Mouse (Mus musculus): ENCODE results near the gene Mmab. TPM values are rescaled to one million over a fixed set of nuclear protein-coding genes. Genes with fewer than 3 reads are reported as not detected.

Gene Mmab
- polyA plus RNA-seq, 1 experiment from 2014 or later: 25.4 TPM

- no peak for ATAC-seq (replicated peaks; ENCODE audit: insufficient number of reproducible peaks, low FRiP score, low TSS enrichment)
- H3K27me3 ChIP-seq (ENCODE audit: control insufficient read depth, insufficient read depth, low read length): no peaks in the 10 kb centered on the region
- WGBS (ENCODE audit: insufficient replicate concordance): 79% methylated on average over 9 of the region's 9 CpGs
- H3K9me3 ChIP-seq (replicated peaks; ENCODE audit: control insufficient read depth, low read length): no peaks in the 10 kb centered on the region
- no peak overlapping the region for H3K4me2 ChIP-seq
- H3K4me1 ChIP-seq (ENCODE audit: control insufficient read depth, insufficient read depth, low read length): peaks cover 13% of the 10 kb centered on the region
- no peak overlapping the region for H3K4me3 ChIP-seq (ENCODE audit: low read depth, low read length)
- H3K36me3 ChIP-seq (ENCODE audit: control insufficient read depth, insufficient read depth, low read length): peaks cover 2% of the 10 kb centered on the region; the same call in 1 of the 2 replicates
- no peak overlapping the region for H3K27ac ChIP-seq (ENCODE audit: low read depth, low read length)
- H3K9ac ChIP-seq (ENCODE audit: low read depth, low read length): no peak overlapping the region
Observed at GRCm38 (mm10) chr5:114456287-114456686, 12.4 kb upstream of the Mmab start.

GRCm38 (mm10) chr5:114449011-114449410 lies 5.2 kb upstream of the Mmab start:
- ATAC-seq (replicated peaks; ENCODE audit: insufficient number of reproducible peaks, low FRiP score, low TSS enrichment): no peak
- Histone ChIP-seq H3K36me3 (ENCODE audit: control insufficient read depth, insufficient read depth, low read length) (peaks cover 2% of the 10 kb centered on the region; the same call in 1 of the 2 replicates), H3K4me1 (ENCODE audit: control insufficient read depth, insufficient read depth, low read length) (peaks cover 6% of the 10 kb centered on the region; the same call in 1 of the 2 replicates), H3K4me3 (ENCODE audit: low read depth, low read length) (no peak overlapping the region), H3K27me3 (ENCODE audit: control insufficient read depth, insufficient read depth, low read length) (no peaks in the 10 kb centered on the region), H3K9ac (ENCODE audit: low read depth, low read length) (no peak overlapping the region), H3K4me2 (no peak overlapping the region), H3K27ac (ENCODE audit: low read depth, low read length) (no peak overlapping the region), H3K9me3 (replicated peaks; ENCODE audit: control insufficient read depth, low read length) (no peaks in the 10 kb centered on the region)
- 77% methylated on average over 4 of the region's 4 CpGs for WGBS (ENCODE audit: insufficient replicate concordance)

GRCm38 (mm10) chr5:114444368-114444692 lies 470 bp upstream of the Mmab start:
- WGBS (ENCODE audit: insufficient replicate concordance): 0% methylated on average over 21 of the region's 21 CpGs
- Histone ChIP-seq H3K27me3 (ENCODE audit: control insufficient read depth, insufficient read depth, low read length) (no peaks in the 10 kb centered on the region), H3K9ac (ENCODE audit: low read depth, low read length) (peak overlapping the region; percentile 79), H3K27ac (ENCODE audit: low read depth, low read length) (0 out of 2 replicates have a peak overlapping the region, but pooled peaks have one; percentile 41), H3K9me3 (replicated peaks; ENCODE audit: control insufficient read depth, low read length) (no peaks in the 10 kb centered on the region), H3K4me3 (ENCODE audit: low read depth, low read length) (peak overlapping the region; percentile 84), H3K4me1 (ENCODE audit: control insufficient read depth, insufficient read depth, low read length) (peaks cover 6% of the 10 kb centered on the region; the same call in 1 of the 2 replicates), H3K36me3 (ENCODE audit: control insufficient read depth, insufficient read depth, low read length) (no peaks in the 10 kb centered on the region), H3K4me2 (peak overlapping the region; percentile 85)
- no peak for ATAC-seq (replicated peaks; ENCODE audit: insufficient number of reproducible peaks, low FRiP score, low TSS enrichment)

GRCm38 (mm10) chr5:114435588-114435987 lies 8.3 kb downstream of the Mmab start:
- H3K4me3 ChIP-seq (ENCODE audit: low read depth, low read length): no peak overlapping the region
- H3K27me3 ChIP-seq (ENCODE audit: control insufficient read depth, insufficient read depth, low read length): no peaks in the 10 kb centered on the region
- WGBS (ENCODE audit: insufficient replicate concordance): 89% methylated on average over 14 of the region's 14 CpGs
- no peaks in the 10 kb centered on the region for H3K9me3 ChIP-seq (replicated peaks; ENCODE audit: control insufficient read depth, low read length)
- no peak for ATAC-seq (replicated peaks; ENCODE audit: insufficient number of reproducible peaks, low FRiP score, low TSS enrichment)
- no peak overlapping the region for H3K4me2 ChIP-seq
- no peak overlapping the region for H3K27ac ChIP-seq (ENCODE audit: low read depth, low read length)
- no peak overlapping the region for H3K9ac ChIP-seq (ENCODE audit: low read depth, low read length)
- no peaks in the 10 kb centered on the region for H3K4me1 ChIP-seq (ENCODE audit: control insufficient read depth, insufficient read depth, low read length)
- H3K36me3 ChIP-seq (ENCODE audit: control insufficient read depth, insufficient read depth, low read length): peaks cover 7% of the 10 kb centered on the region

GRCm38 (mm10) chr5:114434359-114434758 lies 9.5 kb downstream of the Mmab start:
- peaks cover 7% of the 10 kb centered on the region for H3K36me3 ChIP-seq (ENCODE audit: control insufficient read depth, insufficient read depth, low read length)
- ATAC-seq (replicated peaks; ENCODE audit: insufficient number of reproducible peaks, low FRiP score, low TSS enrichment): no peak
- no peak overlapping the region for H3K4me2 ChIP-seq
- no peak overlapping the region for H3K27ac ChIP-seq (ENCODE audit: low read depth, low read length)
- no peak overlapping the region for H3K4me3 ChIP-seq (ENCODE audit: low read depth, low read length)
- H3K9ac ChIP-seq (ENCODE audit: low read depth, low read length): no peak overlapping the region
- no peaks in the 10 kb centered on the region for H3K9me3 ChIP-seq (replicated peaks; ENCODE audit: control insufficient read depth, low read length)
- 85% methylated on average over 8 of the region's 8 CpGs for WGBS (ENCODE audit: insufficient replicate concordance)
- H3K4me1 ChIP-seq (ENCODE audit: control insufficient read depth, insufficient read depth, low read length): no peaks in the 10 kb centered on the region
- H3K27me3 ChIP-seq (ENCODE audit: control insufficient read depth, insufficient read depth, low read length): no peaks in the 10 kb centered on the region

- Histone ChIP-seq H3K27me3 (ENCODE audit: control insufficient read depth, insufficient read depth, low read length) (no peaks in the 10 kb centered on the region), H3K27ac (ENCODE audit: low read depth, low read length) (no peak overlapping the region), H3K4me3 (ENCODE audit: low read depth, low read length) (no peak overlapping the region), H3K9me3 (replicated peaks; ENCODE audit: control insufficient read depth, low read length) (no peaks in the 10 kb centered on the region), H3K9ac (ENCODE audit: low read depth, low read length) (no peak overlapping the region), H3K4me2 (no peak overlapping the region), H3K36me3 (ENCODE audit: control insufficient read depth, insufficient read depth, low read length) (no peaks in the 10 kb centered on the region), H3K4me1 (ENCODE audit: control insufficient read depth, insufficient read depth, low read length) (no peaks in the 10 kb centered on the region)
- 81% methylated on average over 7 of the region's 7 CpGs for WGBS (ENCODE audit: insufficient replicate concordance)
- ATAC-seq (replicated peaks; ENCODE audit: insufficient number of reproducible peaks, low FRiP score, low TSS enrichment): no peak
Observed at GRCm38 (mm10) chr5:114429781-114430180, 14.1 kb downstream of the Mmab start.

GRCm38 (mm10) chr5:114428621-114429020 lies 15.2 kb downstream of the Mmab start:
- H3K4me1 ChIP-seq (ENCODE audit: control insufficient read depth, insufficient read depth, low read length): no peaks in the 10 kb centered on the region
- no peak for ATAC-seq (replicated peaks; ENCODE audit: insufficient number of reproducible peaks, low FRiP score, low TSS enrichment)
- H3K9ac ChIP-seq (ENCODE audit: low read depth, low read length): no peak overlapping the region
- H3K4me3 ChIP-seq (ENCODE audit: low read depth, low read length): no peak overlapping the region
- 73% methylated on average over 18 of the region's 18 CpGs for WGBS (ENCODE audit: insufficient replicate concordance)
- no peak overlapping the region for H3K4me2 ChIP-seq
- no peaks in the 10 kb centered on the region for H3K36me3 ChIP-seq (ENCODE audit: control insufficient read depth, insufficient read depth, low read length)
- H3K27me3 ChIP-seq (ENCODE audit: control insufficient read depth, insufficient read depth, low read length): no peaks in the 10 kb centered on the region
- H3K27ac ChIP-seq (ENCODE audit: low read depth, low read length): no peak overlapping the region
- no peaks in the 10 kb centered on the region for H3K9me3 ChIP-seq (replicated peaks; ENCODE audit: control insufficient read depth, low read length)

- H3K9ac ChIP-seq (ENCODE audit: low read depth, low read length): no peak overlapping the region
- no peaks in the 10 kb centered on the region for H3K27me3 ChIP-seq (ENCODE audit: control insufficient read depth, insufficient read depth, low read length)
- H3K36me3 ChIP-seq (ENCODE audit: control insufficient read depth, insufficient read depth, low read length): no peaks in the 10 kb centered on the region
- WGBS (ENCODE audit: insufficient replicate concordance): 77% methylated on average over 6 of the region's 6 CpGs
- no peak for ATAC-seq (replicated peaks; ENCODE audit: insufficient number of reproducible peaks, low FRiP score, low TSS enrichment)
- H3K27ac ChIP-seq (ENCODE audit: low read depth, low read length): no peak overlapping the region
- H3K9me3 ChIP-seq (replicated peaks; ENCODE audit: control insufficient read depth, low read length): no peaks in the 10 kb centered on the region
- no peak overlapping the region for H3K4me3 ChIP-seq (ENCODE audit: low read depth, low read length)
- no peak overlapping the region for H3K4me2 ChIP-seq
- peaks cover 8% of the 10 kb centered on the region for H3K4me1 ChIP-seq (ENCODE audit: control insufficient read depth, insufficient read depth, low read length)
Observed at GRCm38 (mm10) chr5:114426732-114427131, 17.1 kb downstream of the Mmab start.

GRCm38 (mm10) chr5:114423961-114424360 lies 19.9 kb downstream of the Mmab start:
- no peak overlapping the region for H3K4me3 ChIP-seq (ENCODE audit: low read depth, low read length)
- H3K4me2 ChIP-seq: no peak overlapping the region
- no peaks in the 10 kb centered on the region for H3K27me3 ChIP-seq (ENCODE audit: control insufficient read depth, insufficient read depth, low read length)
- no peak overlapping the region for H3K27ac ChIP-seq (ENCODE audit: low read depth, low read length)
- 80% methylated on average over 5 of the region's 5 CpGs for WGBS (ENCODE audit: insufficient replicate concordance)
- peaks cover 8% of the 10 kb centered on the region for H3K4me1 ChIP-seq (ENCODE audit: control insufficient read depth, insufficient read depth, low read length)
- no peak overlapping the region for H3K9ac ChIP-seq (ENCODE audit: low read depth, low read length)
- ATAC-seq (replicated peaks; ENCODE audit: insufficient number of reproducible peaks, low FRiP score, low TSS enrichment): no peak
- no peaks in the 10 kb centered on the region for H3K9me3 ChIP-seq (replicated peaks; ENCODE audit: control insufficient read depth, low read length)
- H3K36me3 ChIP-seq (ENCODE audit: control insufficient read depth, insufficient read depth, low read length): peaks cover 18% of the 10 kb centered on the region
